Mouse (Mus musculus): ENCODE data around the gene Dab1.

- no peak for TF ChIP-seq CTCF (IDR thresholded peaks at IDR 0.05; ENCODE audit: extremely low read depth, insufficient read depth, insufficient read length, insufficient replicate concordance)
- TF ChIP-seq POLR2A (IDR thresholded peaks at IDR 0.05; ENCODE audit: low read depth, low read length) = no peak
These were observed 919.9 kb downstream of the Dab1 start for GRCm38 (mm10) chr4:104539047-104539446.

Measured in spleen, adult 2 months (tissue).